Mouse (Mus musculus): ENCODE results near the gene Kcnc2.
"Not testable (repeated sequence)": the region's sequence is repeated elsewhere in the genome, so short reads cannot be mapped to it uniquely, and the experiment has no call there.

The Kcnc2 gene

DNA sequence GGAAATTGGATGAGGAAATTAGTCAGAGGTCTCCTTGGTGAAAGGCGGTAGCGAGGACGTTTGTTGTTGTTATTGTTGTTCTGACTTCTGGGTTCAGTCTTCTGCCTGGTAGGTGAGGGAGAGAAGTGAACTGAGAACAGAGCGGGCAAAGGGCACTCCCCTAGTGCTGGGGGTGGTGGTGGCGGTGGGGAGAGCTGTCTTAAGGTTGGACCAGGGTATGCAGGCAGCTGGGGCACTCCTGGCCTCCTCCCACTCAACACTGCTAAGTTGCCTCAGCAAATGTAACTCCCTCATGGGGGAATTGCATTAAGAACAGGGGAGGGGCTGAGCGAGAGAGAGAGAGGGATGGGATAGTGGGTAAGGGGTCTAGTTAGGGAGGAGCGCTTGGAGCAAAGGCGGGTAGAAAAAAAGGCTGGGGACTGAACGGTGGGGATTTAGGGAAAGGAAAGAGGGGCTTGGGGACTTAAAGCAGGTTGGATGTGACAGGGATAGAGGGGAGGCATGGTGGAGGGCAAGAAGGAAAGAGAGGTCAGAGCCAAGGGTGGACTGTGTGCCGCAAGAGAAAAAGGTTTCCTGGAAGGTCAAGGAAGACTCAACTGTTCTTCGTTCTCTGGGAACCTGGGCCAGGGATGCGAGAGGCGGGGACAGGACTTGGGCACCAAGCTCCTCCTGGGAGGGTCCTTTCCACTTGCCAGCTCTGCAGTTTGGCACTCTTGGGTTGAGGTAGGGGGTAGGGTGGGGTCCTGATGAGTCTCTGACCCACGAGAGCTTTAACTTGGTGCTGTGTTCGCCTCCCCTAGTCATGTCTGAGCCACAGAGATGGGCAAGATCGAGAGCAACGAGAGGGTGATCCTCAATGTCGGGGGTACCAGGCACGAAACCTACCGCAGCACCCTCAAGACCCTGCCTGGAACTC is at the start of gene Kcnc2:
TSS of gene Kcnc2 (plus strand) at position 235 of the 916 bp plus-strand sequence.
- no peak for DNase-seq (ENCODE audit: low read depth)

DNA sequence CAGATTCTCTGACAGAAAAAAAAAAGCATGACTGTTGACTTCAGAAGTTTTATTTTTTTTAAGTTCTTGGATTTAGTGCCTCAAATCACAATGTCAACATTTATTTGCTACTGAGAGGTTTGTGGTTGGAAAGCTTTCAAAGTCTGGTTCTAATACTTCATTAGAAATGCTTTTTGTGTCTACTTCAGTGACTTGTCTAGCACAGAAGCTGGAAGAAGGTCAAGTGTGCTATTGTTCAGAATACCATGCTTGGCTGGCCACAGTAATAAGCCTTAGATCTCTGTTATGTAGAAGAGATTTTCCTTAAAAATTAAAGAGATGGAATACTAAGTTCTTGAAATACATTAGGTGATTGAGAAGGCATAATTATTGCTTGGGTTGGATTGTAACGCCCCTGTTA is 43.8 kb upstream of the Kcnc2 start:
- DNase-seq (ENCODE audit: low read depth), result no peak

DNA sequence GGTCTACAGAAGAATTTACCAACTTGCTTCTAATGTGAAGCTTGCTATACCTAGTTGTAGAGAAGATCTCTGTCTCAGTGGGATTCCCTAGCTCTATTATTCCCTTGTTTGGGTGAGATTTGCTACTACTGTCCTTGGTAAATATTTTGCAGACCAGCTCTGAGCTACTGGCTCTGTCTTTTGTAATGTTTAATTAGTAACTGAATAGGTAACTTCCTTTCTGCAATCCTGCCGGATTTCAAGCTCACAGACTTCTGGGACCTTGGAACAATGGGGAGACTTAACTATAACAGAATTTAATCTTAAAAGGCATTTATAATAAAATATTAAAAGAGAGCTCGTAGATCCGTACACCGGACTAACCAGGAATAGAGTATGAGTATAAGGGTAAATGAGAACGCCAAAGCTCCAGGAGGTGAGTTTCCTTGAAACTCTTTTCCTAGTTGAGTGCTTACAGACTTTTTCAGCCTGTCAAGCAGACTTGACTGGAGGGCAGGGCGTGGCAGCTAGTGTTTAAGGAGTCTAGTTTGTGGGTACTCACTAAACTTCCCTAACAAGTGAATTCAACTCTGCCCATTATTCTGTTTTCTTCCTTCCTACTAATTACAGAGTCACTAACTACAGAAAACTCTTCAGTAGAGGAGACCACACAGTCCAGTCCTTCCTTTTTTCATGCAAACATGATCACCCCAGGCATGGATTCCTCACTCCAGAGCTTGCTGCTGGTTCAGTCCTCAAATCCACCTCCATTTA is 41.7 kb upstream of the Kcnc2 start:
- DNase-seq (ENCODE audit: low read depth), result not testable (repeated sequence)

DNA sequence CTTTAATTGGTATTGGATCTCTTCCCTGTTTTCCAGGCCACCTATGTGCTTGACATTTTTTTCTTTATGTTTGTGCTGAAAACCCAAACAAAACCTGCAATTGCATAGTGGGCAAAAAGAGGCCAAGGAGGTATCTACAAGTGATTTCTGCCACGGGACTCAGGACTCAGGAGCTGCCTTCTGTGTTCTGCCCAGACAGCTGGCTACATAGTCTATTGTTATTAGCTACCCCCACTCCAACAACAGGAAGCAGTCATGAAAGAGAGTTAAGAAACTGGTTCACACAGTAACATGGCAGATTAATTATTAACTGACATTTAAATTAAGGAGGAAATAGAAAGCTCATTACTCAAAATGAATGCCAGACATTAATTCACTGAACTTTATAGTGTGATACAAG is 38.2 kb upstream of the Kcnc2 start:
- DNase-seq (ENCODE audit: low read depth), result not testable (repeated sequence)

DNA sequence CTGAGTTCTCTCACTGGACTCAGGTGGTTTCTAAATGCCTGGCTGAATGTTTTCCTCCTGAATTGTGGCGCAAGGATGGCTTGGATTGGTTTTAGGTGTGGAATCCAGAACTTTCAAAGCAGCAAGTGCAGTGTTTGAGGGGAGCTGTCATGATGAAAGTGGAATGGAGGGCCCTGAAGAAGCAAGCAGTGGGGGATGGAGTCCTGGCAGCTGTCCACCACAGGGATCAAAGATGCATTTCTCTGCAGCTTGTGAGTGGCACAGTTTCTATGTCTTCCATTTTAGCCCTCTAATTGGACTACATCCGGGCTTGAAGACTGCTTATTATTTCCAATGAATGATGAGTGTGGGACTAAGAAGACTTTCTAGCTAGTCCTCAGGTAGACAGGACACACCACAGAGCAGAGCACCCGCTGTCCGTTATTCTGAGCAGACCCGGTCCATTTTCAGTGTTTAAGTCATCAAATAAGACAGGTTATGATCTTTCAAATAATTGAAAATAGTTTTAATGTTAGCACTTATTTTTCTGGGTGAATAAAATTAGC is 35.5 kb upstream of the Kcnc2 start:
- not testable (repeated sequence) for DNase-seq (ENCODE audit: low read depth)

DNA sequence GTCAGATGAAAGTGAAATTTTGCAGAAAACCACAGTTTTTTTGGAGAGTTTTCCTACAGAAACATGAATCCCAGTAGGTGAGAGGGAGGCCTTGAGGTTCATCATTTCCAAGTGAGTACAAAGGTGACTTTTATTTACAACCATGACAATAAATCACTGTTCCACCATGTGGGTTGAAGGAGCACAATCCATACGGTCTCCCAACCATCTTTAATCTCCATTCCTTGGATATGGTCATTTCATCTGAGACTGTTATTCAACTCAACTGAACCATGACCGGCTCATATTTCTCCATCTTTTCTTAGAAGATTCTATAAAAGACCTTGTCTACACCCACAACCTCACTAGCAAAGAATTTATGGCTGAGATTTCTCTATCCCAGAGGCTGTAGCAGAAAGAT is 22.6 kb upstream of the Kcnc2 start:
- no peak for DNase-seq (ENCODE audit: low read depth)

DNA sequence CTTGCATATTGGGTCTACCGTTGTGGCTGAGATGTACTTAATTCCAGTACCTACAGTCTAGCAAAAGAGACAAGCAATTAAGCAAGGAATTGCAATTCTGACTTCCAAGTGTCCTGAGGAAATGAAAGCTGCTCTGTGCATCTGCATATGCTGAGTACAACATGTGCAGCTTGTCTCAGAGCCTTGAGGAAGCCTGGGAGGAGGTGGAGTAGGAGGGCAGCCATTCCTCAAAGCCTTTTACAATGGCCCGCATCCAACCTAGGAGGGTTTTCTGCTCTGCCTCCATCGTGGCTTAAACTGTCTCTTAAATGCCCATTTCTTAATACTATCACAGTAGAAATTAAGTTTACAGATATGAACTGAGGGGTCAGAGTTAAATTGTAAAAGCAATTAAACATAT is 7.5 kb upstream of the Kcnc2 start:
- DNase-seq (ENCODE audit: low read depth), result no peak

DNA sequence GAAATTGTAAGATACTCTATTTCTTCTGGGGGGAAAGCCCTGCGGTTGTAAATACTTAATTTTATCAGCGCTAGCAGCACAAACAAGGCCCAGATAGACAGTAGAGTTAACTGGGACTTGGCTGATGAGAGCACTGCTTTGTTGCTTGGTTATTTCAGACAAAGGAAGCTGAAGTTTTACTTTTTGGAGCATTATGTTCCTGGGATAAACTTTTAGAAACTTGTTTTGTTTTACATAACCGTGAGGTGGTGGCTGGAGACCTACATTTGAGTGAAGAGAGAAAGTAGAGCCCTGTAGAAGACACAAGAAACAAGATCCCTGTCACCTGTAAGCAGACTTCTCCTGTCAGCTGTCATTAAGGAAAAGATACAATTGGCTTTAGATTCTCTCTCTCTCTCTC is 1.4 kb upstream of the Kcnc2 start:
- no peak for DNase-seq (ENCODE audit: low read depth)

DNA sequence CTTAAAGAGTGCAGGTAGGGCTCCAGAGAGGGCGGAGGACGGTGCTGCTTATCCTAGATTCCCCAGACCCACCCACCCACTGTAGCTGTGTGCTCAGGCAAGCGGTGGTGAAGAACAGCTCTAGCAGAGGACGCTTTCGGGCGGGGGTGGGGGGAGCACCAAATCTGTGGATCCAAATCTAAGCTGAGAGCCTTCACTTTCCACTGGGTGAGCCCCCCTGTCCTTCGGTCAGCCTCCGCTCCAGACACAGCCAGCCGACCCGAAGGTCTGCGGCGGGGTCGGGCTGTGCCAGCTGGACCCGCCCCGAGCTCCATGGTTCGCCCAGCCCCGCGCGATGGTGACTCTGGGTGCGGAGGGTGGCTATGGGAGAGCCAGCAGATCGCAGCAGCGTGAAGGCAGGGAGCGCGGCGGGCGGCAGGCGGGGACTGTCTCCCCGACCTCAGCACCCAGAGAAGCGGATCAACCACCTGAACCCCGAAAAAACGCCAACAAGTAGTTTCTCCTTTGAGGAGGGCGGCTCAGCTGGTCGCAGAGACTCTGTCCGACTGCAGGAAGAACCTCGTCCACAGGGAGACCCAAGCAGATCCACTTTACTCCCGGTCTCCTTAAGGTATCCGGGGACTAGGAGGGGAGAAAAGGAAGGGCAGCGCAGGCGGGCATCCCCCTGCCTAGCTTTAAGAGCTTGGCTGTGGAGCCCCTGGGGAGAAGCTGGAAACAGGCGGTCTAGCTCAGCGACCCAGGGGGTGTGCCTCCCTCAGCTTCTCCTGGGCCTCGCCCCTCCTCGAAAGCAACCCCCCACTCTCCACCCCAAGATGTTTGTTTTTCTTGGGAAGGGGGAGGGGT is 761 bp upstream of the Kcnc2 start:
- no peak for DNase-seq (ENCODE audit: low read depth)

DNA sequence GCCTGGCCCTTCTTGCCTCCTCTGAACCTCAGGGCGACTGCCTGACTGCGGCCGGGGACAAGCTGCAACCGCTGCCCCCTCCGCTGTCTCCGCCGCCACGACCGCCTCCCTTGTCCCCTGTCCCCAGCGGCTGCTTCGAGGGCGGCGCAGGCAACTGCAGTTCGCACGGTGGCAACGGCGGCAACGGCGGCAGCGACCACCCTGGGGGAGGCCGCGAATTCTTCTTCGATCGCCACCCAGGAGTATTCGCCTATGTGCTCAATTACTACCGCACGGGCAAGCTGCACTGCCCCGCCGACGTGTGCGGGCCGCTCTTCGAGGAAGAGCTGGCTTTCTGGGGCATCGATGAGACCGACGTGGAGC is 863 bp downstream of the Kcnc2 start:
- no peak for DNase-seq (ENCODE audit: low read depth)

DNA sequence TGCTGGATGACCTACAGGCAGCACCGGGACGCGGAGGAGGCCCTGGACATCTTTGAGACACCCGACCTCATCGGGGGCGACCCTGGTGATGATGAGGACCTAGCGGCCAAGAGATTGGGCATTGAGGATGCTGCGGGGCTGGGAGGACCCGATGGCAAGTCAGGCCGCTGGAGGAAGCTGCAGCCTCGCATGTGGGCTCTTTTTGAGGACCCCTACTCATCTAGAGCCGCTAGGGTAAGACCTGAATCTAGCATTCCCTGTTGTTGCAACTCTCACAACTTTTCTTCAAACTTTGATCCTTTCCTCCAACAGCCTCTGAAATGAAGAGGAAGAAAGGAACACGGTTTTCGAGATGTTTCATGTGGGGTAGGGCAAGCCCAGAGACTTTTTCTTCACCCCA is 1.2 kb downstream of the Kcnc2 start:
- no peak for DNase-seq (ENCODE audit: low read depth)

DNA sequence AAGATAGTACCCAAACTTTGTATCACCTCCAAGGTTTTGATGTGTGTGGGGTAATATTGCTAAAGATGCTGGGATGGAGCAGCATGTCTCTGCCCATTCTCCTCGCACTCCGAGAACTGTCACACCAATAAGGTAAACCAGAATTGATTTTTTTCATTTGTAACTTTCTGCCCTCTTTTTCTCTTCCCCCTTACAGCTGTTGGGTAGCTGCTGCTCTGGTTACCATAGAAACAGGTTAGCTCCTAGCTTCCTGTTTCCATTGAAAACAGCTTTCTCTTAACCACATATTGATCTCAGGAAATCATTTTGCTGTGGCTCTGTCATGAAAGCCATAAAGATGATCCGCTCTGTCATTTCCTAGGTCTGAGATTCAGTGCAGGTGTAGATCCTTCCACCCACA is 7.1 kb downstream of the Kcnc2 start:
- DNase-seq (ENCODE audit: low read depth), result no peak

DNA sequence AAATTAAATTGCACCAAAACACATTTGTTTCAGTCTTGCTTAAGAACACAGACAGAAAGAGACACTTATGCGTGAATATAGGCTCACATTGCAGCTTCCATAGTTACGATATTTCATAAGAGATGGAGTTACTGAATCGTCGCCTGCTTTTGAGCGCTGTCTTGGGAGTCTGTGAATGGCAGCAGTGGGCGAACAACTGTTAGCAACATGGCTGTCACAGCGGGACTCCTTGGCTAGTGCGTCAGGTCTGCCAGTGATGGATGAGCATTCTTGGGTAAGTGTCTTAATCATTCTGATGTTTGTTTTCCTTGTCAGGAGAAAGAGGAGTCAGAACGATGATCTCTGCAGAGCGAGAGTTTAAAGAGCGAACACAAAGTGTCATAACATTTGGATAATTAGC is 44.2 kb downstream of the Kcnc2 start:
- DNase-seq (ENCODE audit: low read depth), result no peak

DNA sequence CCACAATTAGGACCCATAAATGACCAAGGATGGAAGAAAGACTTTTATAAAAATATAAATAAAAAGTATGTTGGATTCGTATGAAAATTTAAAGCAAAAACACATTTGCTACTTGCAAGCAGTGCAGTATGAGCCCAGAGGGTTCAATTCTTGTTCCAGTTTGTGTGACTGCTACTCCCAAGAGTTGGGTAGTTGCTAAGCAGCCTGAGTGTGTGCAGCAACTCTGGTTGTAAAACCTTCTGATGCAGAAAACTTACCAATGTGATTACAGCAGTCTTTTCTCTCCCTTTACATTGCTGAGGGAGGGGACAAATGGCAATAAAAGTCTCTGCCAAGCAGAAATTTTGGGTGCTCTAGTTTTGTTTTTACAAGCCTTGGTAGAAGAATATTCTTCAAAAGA is 46.9 kb downstream of the Kcnc2 start:
- no peak for DNase-seq (ENCODE audit: low read depth)

DNA sequence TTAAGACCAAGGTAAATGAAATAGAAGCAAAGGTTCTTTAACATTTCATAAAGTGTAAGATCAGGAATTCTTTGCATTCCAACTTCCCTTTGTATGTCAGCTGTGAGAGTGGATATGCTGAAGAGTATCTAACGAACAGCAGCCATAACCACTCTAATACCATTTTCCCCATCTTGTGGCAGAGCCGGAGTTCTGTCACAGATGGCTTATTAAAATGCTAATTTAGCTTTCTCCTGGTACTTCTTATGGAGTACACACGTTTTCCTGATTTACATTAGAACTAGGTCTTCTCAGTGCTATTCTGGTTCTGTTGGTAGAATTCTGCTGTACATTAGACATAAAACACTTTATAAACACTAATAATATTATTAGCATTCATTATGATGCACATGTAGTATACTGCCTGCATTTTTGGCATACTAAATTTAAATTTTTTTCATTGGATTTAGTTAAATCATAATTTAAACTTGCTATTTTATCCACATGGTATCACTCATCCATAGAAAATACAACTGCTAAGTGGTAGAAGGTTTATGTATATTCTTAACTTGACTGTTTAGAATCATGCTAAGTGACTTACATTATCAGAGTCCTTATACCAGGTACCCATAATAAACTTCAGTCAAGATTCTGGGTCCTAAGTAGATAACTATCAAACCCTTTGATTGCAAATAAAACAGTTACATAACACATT is 86.9 kb downstream of the Kcnc2 start:
- DNase-seq (ENCODE audit: low read depth), result no peak

DNA sequence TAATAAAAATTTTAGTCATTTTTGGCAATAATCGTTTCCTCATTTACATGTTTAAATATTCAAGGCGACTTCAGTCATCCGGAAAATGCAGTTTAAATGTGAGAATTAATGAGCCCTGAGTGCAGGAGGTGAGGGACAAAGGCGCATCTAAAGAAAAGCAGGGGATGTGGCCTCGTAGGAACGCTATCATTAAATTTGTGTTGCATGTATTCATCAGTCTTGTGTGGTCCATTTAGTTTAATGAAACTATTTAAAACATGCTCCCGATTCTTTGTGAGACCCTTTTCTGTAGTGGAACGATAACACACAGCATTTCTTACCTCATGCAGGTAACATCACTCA is 87.4 kb downstream of the Kcnc2 start:
- no peak for DNase-seq (ENCODE audit: low read depth)

DNA sequence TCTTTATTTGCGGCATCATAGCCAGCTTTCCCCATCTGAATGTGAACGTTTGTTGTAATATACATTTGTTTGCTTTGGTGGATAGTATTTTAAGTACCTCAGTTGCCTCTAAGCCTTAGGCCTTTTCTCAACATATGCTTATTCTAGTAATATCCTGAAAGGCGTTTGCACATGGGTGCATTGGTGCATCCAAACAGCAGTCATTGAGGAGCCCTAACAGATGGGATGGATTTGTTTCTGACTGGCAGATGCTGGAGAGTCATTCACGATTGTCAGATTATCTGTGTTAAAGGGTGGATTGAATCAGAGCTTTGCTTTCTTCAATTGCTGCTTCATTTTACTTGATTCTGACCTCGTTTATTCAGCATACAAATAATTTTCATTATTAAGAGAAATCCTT is 89.8 kb downstream of the Kcnc2 start:
- no peak for DNase-seq (ENCODE audit: low read depth)

DNA sequence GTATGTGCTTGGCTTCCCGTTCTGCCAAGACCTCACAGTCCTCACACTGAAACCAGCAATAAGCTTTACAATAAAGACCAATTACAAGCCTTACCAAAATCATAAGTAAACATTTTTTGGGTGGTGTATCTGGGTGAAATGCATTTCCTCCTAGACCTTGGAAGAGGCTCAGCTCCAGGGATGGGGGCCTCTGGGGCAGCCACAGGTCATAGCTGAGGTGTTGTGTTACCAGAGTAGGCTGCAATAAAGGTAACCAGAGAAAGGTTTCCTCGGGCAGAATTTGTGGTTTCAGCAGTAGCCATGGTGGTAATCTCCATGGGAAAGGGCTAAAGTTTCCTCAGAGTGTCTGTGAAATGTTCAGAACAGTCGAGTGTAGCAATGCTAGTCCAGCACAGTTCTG is 97.4 kb downstream of the Kcnc2 start:
- DNase-seq (ENCODE audit: low read depth), result no peak

DNA sequence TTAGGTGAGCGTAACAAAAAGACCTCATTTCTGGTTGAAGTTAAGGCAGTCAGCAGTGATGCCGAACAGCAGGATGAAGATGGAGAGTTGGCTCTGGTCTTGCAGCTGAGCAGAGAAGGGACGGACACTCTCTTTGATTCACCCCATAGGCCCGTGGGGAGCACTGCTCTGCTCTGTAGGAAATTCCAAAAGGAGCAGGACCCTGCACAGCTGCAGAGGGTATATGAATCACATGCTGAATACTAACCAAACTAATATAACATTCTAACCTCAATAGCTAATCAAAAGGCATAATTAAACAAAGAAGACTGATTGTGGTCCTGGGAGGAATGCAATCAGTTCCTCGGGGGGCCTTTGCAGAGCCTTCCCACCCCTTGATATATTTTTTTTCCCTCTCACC is 106.2 kb downstream of the Kcnc2 start:
- no peak for DNase-seq (ENCODE audit: low read depth)

DNA sequence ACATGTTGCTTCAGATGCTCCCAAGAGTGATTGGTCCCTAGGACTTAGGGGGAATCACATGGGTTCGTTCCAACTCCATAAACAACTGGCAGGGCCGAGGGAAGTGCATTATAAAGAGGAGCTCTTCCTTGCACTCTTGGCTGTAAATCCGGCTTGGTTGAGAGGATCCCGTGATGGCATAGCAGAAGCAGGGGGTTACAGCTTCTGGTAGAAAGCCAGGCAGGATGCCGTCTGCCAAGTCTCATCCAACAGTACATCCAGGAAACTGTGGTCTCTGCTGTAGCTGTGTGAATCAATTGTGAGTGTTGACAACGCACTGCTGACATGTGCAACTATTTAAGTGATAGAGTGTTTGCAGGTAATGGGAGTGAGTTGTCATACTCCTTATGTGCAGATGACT is 107.5 kb downstream of the Kcnc2 start:
- DNase-seq (ENCODE audit: low read depth), result no peak

DNA sequence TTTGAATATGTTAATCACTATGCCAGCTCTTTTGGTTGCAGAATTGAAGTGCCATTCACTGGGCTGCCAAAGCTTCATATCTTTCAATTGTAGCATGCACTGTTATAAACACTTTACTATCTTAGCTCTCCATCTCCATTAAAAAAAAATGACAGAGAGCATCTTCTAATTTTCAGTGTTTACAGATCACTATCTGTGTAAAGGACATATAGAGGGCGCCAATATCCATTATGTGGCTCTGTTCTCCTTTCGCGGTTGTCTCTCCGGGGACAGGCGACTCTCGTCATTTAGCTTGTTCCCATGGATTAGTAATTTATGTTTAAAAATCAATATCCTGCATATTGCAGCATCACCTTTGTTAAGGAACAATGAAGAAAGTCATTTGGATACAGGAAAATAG is 109.7 kb downstream of the Kcnc2 start:
- DNase-seq (ENCODE audit: low read depth), result no peak
